Mouse (Mus musculus): Measurements from ENCODE around the gene Inf2.

- peak; percentile 100 for TF ChIP-seq CTCF (IDR thresholded peaks at IDR 0.05; ENCODE audit: control insufficient read depth, insufficient read depth, insufficient replicate concordance, low read depth, low read length)
- TF ChIP-seq POLR2A (IDR thresholded peaks at IDR 0.05; ENCODE audit: control insufficient read depth, low read depth, low read length), result no peak
Observed at GRCm38 (mm10) chr12:112551861-112552375, 36.7 kb upstream of the Inf2 start.
